Mouse (Mus musculus) left cerebral cortex, postnatal 10 days (tissue): ENCODE results near the gene Nadk2. TPM values are rescaled to one million over a fixed set of nuclear protein-coding genes. Genes with fewer than 3 reads are reported as not detected.
A peak's percentile ranks its signal among the peaks of the same experiment; 100 is the strongest.

Experiments
- DNase-seq, 2 experiments: peaks; one replicate each; pipeline ENCODE4 v3.0.0; 2021 to 2022; ENCODE audit warnings: low spot score in 2 of 2, mixed read lengths in 1 of 2; ENCODE audit errors: extremely low spot score in 1 of 2
- intact Hi-C: fragments of 180-260 bp; cut with DNase I; formaldehyde crosslinking; loops from one replicate; pipeline ENCODE4 v1.15.1; 2025
- total RNA-seq, 2 experiments: library from RNA; stranded (reverse); gene quantifications; 2 replicates each; pipeline ENCODE4 v1.2.3; 2021

The Nadk2 gene
- 10 to 100 TPM; 30.7 to 34.9 TPM for total RNA-seq

DNA sequence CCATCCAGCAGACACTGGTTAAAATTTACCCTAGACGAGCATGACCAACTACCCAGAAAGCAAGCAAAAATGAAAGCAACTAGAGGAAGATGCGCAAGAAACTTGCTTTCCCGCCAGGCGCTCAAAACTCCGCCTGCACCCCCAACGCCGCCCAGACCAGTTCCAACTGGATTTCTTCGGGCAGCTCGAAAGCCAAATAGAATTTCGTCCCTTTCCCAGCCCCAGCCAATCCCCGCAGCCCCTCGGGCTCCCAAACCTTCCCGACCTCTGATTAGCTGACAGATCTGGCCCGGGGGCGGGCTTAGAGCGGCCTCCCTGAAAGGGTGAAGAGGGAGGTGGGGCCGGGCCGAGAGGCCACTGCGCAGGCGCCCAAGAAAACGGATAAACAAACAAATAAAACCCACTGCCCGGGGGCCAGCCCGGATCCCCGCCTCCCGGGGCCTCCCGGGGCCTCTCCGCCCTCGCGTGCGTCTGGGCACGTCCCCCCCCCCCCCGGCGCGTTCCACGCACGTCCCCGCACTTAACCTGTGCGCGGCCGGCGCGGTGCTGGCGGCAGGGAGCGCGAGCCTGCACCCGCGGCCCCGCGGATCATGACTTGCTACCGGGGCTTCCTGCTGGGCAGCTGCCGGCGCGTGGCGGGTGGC is at the start of gene Nadk2:
Gene Nadk2 (plus strand): TSS at position 349 of the 644 bp plus-strand sequence.
- DNase-seq: peak; percentile 97 to 99
- intact Hi-C loops: no loop called here

DNA sequence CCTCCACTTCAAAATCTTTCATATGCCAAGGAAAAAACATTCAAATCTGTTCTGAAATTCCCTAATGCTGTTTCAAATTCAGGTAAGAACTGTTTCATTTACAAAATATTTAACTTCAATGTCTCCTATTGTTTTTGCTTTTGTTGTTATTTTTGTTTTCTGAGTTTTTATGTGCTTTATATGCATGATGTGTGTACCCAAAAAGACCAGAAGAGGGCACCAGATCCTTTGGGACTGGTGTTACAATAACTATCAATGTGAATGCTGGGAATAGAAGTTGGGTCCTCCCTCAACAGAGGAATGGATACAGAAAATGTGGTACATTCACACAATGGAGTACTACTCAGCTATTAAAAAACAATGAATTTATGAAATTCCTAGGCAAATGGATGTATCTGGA is 15.4 kb upstream of the Nadk2 start:
- no peak for DNase-seq
- intact Hi-C loops: no loop called here

DNA sequence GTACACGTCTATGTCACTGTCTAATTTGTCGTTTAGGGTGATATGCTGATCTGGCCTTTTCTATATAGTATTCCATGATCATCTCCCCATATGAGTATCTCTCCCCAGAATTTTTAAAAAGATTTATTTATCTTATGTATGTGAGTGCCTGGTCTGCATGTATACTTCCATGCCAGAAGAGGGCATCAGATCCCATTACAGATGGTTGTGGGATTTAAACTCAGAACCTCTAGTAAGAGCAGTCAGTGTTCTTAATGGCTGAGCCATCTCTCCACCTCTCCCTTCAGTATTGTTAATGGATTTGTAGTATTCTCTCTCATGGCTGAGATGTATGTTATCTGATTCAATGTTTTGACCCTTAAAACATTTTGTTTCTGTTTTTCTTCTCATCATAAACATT is 11.2 kb upstream of the Nadk2 start:
- intact Hi-C loops: no loop called here
- no peak for DNase-seq

DNA sequence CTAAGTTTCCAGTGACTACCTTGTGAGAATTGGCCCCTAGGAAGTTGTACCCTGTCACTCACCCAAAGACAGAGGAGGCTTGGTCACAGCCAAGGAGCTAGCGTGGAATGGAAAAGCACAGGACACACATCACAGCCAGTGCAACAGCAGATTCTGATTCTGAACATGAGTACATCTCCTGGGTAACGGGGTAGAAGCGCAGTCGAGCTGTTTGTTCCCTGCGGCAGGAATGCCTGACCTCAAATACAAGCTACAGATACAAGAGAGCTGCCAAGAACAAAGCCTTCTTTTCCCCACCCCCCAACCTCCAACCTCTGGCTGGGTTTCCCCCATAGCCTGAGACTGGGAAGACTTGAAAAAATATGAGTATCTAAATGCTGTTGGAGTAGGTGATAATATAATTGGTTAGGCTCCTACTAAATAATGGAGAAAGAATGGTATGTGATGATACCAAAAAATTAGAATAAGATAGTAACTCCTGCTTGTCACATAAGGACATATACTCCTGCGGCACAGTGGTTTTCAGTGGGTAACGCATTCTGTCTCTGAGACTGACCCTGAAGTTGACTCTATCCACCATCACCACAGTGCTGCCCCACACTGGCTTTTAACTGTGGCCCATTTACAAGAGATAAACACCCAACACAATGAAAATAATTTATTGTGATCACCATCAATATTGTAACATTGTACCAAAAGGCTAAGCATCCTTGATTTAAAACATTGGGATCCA is 9.7 kb upstream of the Nadk2 start:
- intact Hi-C loops: no loop called here
- DNase-seq: peak in 1 of 2 experiments; percentile 56

DNA sequence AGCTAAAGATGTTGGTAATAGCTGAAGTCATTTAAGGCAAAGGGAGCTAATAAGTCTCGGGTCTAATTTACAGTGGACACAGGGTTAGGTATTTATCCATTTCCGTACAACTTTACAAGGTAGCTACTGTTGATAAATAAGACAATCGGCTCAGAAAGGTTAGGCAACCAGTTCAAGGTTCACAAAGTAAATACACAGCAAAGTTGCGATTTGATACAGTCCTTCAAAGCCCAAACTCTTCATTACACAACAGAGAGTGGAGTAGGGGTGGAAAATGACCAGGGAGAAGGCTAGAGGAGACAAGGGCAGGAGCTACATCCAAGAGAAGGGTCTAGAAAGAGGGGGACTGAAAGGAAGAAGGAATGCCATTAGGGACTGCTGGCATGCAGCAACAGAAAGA is 2.2 kb upstream of the Nadk2 start:
- intact Hi-C loops: no loop called here
- DNase-seq: no peak

DNA sequence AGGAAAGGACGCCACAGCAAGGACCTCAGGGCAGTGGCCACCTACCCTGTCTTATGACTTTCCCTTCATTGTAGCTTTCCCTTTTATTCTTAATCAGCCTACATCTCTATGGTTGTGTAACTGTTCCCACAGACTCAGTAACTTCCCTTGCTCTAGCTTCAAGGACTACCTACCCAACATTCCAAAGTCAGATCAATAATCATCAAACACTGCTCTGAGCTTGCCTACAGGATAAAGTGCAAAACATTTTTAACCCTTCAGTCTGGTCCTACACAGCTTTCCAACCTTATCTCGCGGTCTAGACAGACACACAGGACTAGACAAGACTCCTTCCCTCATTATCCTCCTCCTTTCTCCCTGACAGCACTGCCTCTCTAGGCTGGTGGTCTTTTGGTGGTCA is 707 bp upstream of the Nadk2 start:
- intact Hi-C loops: no loop called here
- no peak for DNase-seq

DNA sequence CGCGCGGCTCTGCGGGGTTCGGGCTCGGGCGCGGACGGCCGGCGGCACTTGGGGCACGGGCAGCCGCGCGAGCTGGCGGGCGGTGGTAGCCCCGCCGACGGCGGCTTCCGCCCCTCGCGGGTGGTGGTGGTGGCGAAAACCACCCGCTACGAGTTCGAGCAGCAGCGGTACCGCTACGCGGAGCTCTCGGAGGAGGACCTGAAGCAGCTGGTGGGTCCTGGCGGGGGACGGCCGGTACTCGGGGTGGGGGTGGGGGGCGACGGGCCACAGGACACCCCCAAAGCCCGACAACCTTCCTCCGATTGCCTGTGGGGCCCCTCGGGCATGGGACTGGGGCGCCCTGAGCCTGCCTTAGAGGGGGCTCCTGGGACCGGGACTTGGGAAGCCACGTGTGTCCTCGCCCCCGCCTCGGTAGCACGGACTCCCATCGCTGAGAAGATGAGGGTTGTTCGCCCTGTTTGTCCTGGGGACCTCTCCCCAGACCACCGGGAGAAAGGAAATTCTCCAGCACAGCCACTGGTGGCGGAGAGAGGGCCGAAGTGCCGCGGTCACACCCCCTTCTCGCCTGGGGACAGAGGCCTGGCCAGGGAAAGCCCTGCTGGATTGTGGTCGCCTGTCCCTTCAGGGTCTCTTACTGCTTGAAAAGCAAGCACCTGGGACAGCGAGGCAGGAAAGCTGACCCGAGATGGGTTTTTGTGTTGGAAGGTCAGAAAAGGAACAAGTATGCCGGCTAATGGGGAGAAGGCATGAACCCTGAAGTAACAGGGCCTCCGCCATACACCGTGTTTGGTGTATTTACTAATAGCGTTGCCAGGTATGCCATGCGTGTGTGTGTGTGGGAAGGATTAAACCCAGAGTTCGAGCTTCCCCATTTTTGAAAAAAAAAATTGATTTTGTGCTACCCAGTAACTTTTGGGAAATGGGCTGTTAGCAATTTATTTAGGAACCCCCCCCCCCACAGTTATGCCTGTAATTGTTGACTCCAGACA is 790 bp downstream of the Nadk2 start:
- peak; percentile 28 to 64 for DNase-seq
- intact Hi-C loops: no loop called here

DNA sequence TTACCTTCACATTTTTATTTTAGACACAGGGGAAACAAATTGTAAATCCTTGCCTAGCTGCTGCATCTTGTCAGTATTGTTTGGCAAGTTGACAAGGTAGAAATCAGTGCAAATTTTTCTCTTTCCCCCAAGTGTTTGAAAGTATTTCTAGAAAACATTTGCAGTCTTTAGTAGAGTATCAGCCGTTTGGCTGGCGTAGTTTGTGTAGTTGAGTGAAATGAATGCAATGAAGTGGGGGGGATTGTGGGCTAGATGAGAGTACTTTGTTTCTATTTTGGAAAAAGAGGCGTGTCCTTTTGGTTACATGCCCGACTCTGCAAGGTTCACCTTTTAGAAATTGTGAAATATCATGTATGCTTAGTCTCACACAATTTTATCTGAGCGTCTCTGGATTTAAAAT is 1.6 kb downstream of the Nadk2 start:
- DNase-seq: no peak
- intact Hi-C loops: no loop called here

DNA sequence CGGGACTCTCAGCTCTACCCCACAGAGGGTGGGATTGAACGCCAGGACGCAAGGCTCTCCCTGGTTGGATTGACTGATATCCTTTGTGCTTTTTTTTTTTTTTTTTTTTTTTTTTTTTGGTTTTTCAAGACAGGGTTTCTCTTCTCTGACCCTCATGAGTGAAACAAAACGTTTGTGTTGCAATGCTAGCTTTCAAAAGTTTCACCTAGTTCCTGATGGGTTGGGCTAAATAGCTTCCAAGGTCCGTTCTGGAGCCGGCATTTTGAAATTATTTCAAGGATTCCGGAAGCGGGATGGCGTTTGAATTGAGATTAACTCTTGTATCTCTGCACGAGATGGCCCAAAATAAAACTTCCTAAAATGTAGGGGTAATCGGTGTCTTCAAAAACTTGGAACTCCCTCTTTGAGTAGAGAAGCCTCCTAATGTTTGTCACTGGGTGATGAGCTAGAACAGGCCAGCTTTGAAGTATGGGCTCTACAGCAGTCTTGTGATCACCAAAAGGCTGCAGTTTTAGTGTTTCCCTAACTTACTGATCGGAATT is 2.1 kb downstream of the Nadk2 start:
- DNase-seq: no peak
- intact Hi-C loops: no loop called here

DNA sequence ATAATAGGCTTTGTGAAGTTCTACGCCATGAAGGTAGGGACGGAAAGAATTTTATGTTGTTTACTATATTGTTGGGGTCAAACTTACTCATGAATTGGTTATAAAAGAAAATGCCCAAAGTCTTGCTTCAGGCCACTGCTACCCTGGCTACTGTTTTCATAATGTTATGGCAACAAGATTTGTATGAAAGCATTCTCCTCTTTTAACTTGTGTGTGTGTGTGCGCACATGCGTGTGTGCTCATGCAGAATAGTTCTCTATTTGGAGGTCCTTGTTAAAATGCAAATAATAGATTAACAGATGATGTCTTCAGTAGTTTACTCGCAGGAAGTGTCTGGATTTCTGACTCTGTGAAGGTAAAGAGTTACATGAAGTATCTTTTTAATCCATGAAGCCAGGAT is 2.6 kb downstream of the Nadk2 start:
- DNase-seq: no peak
- intact Hi-C loops: no loop called here

DNA sequence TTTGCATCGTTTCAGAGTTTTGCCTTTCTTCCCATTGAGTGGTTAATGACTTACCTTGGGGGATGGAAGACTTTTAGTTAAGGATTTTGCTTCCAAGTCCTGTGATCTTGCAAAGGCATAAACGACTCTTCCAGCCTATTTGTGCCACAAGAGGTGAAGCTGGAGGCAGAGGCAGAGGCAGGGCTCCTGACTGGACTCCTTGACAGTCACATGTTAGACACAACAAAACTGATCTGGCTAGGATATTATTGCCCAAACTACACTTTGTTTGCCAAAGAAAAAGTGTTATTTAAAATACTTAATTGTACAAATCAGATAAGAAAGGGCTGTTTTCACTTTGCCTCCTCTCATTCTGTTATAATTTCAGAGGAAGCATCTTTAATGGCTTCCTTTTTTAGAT is 3.1 kb downstream of the Nadk2 start:
- DNase-seq: no peak
- intact Hi-C loops: no loop called here

DNA sequence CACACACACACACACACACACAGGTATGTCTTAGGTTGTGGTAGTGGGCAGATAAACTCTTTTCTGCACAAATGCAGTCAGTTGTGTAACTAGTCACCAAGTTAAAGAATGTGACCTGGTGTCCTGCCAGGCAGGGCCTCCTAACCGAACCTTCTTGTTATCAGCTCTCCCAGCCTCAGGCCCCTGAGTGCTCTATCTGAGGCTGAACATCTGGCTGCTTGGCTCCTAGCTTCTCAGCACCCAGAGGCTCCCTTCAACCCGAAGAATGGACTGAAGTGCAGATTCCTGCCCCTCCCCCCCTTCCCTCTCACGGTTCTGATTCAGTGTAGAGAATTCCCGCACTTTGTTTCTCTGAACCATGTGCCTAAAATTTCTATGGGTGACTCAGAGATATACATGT is 3.6 kb downstream of the Nadk2 start:
- no peak for DNase-seq
- intact Hi-C loops: no loop called here

DNA sequence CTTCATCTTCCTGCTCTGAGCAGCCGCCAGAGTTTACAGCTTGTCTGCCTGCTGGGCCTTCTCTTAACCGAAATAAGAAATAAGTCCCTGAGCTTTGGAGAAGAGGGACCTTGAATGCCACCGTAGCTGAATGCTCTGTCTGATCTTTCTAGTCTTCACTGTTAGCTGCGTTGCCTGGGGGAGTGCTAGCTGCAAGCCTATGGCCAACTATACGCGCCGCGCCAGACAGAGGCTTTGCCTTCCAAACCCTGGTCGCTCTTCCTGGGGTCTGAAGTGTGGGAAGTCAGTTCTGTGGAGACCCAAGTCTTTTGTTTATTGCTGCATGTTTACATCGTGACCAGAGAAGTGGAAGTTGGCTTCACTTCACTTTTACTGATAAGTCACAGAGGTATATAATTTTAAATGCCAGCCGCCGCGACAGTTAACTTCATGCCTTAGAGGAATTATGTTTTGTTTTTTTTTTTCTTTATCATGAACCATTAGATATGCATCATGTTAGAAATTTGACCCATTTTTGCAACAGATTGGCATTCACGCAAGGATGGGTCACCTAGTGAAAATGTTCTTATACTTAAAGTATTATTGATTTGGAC is 4.6 kb downstream of the Nadk2 start:
- no peak for DNase-seq
- intact Hi-C loops: no loop called here

DNA sequence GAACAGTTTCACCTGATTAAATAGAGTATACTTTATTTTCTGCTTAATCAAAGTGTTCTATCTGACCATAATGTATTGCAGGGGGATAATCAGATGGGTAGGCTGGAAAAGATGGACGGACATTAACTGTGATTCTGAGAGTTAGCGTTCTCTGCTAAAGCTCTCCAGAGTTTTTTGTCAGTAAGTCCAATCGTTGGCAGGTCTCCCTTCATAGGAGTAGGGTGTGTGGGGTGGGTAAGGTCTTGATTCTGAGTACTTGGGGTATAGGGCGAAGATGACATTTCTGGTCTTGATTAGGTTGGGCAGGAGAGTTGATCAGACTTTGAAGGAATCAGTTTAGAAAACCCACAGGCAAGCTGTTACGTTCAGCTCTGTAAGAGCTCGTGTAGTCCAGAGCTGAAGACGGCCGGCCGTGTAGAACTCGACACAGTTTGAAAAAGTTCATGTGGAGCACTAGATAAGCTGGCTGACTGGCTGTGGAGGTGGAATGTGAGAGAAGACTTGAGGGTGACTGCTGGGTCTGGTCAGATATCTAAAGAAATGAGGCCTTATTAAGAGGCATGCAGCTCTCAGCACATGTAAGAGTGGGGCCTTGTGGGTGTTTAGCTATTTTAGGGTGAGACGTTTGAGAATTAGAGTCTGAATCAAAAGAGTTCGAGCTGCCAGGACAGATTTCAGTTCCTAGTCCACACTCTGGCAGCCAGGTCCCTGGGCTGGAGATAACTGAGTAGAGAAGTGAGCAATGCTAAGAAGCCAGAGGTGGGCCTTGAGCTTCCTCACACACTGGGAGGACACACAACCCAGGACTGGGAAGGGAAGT is 7.6 kb downstream of the Nadk2 start:
- intact Hi-C loops: no loop called here
- no peak for DNase-seq

DNA sequence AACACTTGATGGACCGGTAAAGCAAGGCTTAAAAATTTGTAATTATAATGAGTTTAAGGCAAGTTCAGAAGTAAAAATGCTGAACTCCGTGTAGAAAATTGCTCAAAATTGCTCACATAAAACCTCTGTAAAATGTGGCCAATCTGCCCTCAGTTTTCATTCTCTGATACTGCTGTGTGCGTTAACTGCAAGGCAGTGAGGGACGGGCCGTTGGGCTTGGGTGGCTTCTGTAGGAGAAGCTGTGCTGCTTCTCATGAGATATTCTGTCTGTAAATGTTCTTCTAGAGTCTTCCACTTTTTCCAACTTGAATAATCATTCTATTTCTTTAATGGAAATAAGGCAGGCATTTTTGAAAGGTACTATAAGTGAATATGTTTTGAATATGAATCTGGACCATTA is 8.6 kb downstream of the Nadk2 start:
- DNase-seq: no peak
- intact Hi-C loops: no loop called here

DNA sequence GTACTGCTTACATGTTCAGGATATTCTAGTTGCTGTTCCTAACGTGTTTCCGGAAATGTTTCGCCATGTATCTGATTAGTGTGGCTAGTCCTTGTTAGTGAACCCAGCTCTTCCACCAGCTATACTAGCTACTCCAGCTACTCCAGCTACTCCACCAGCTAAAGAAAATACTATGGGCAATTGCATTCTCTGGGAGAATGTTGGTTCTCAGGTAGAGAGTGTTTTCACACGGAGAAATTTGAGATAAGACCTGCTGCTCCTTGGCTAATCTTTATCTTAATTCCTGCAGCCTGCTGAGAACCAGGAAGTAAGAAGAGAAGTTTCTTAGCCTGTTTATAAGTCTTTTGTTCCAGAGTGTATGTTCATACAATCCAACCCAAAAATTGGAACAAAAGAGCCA is 9.1 kb downstream of the Nadk2 start:
- DNase-seq: no peak
- intact Hi-C loops: no loop called here

DNA sequence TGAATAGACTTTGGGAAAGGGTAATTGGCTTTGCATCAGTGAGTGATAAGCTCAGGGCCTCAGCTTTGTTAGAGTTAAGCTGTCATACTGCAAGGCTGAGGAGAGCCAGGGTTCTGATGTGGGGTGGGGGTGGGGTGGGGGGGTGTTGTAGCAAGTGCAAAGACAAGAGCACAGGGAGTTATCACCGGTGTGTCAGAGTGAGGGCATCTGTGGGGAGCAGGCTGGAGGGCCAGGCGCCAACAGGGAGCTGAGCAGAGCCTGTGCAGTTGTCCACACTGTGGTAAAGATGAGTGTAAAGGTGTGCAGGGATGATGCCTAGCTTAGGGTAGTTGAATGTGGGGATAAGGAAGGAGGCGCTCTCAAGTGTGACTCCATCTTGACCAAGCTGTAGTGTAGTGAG is 10.2 kb downstream of the Nadk2 start:
- DNase-seq: no peak
- intact Hi-C loops: no loop called here

DNA sequence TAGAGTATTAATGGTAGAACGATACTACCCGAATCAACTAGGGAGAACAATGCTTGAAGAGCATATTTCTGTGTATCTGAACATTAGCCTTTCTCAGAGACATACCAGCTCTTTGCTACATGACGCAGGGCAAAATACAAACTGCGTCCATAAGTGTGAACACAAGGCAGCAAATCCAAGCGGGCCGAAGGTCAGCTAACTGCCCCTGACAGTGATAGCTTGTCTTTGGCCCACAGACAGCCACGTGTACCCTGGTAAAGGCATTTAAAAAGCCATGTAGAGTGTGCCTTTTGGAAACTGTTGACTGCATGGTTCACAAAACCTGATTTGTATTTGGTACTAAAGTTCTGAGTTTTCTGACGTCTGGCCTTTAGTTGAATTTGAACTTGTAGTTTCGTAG is 11.7 kb downstream of the Nadk2 start:
- intact Hi-C loops: no loop called here
- DNase-seq: no peak
